Mouse (Mus musculus) ES-Bruce4 (cell line): Measurements from ENCODE around the gene Msi2. TPM values are rescaled to one million over a fixed set of nuclear protein-coding genes. Genes with fewer than 3 reads are reported as not detected.

Experiments used
- H3K27ac ChIP-seq: 2 replicates; pipeline ENCODE4 v1.5.1; 2012; ENCODE audit warnings: low read length, inconsistent platforms; ENCODE audit not compliant: insufficient read depth
- H3K27me3 ChIP-seq: 2 replicates; pipeline ENCODE4 v1.6.1; 2012; ENCODE audit warnings: mild to moderate bottlenecking, low read length, inconsistent platforms; ENCODE audit not compliant: control insufficient read depth, poor library complexity, insufficient read depth, severe bottlenecking
- H3K36me3 ChIP-seq: 2 replicates; pipeline ENCODE4 v1.6.1; 2012; ENCODE audit warnings: inconsistent platforms, mild to moderate bottlenecking, low read length, moderate library complexity; ENCODE audit not compliant: control insufficient read depth, poor library complexity, insufficient read depth, severe bottlenecking
- H3K4me1 ChIP-seq: one replicate; pipeline ENCODE4 v1.8.1; 2011; ENCODE audit warnings: low read length; ENCODE audit not compliant: control insufficient read depth, insufficient read depth
- H3K4me3 ChIP-seq: 2 replicates; pipeline ENCODE4 v1.5.1; 2011; ENCODE audit warnings: low read depth, mild to moderate bottlenecking, low read length
- H3K9ac ChIP-seq: 2 replicates; pipeline ENCODE4 v1.6.1; 2012; ENCODE audit warnings: low read depth, mild to moderate bottlenecking, inconsistent platforms; ENCODE audit not compliant: poor library complexity, severe bottlenecking
- H3K9me3 ChIP-seq: replicated peaks from 2 replicates; pipeline ENCODE4 v1.6.1; 2012; ENCODE audit warnings: mild to moderate bottlenecking, low read length, inconsistent platforms; ENCODE audit not compliant: control insufficient read depth, poor library complexity, insufficient read depth, severe bottlenecking
- CTCF ChIP-seq: IDR thresholded peaks from one replicate; pipeline ENCODE4 v1.8.1; 2011; ENCODE audit warnings: low read depth, low read length
- EP300 ChIP-seq: IDR thresholded peaks from 2 replicates; pipeline ENCODE4 v1.6.1; 2011; ENCODE audit warnings: low read depth, low read length; ENCODE audit not compliant: insufficient read depth
- POLR2A ChIP-seq: IDR thresholded peaks from one replicate; pipeline ENCODE4 v1.8.1; 2011; ENCODE audit warnings: low read length; ENCODE audit not compliant: insufficient read depth
- polyA plus RNA-seq: library from polyadenylated mRNA; stranded (reverse); fragments of >200 nt; gene quantifications from 2 replicates; pipeline ENCODE4 v1.2.4, GENCODE M21; 2011; ENCODE audit warnings: low read depth; ENCODE audit not compliant: missing spikeins, insufficient read depth, insufficient read length

Msi2 gene
- polyA plus RNA-seq, 1 experiment, result 110 TPM

DNA sequence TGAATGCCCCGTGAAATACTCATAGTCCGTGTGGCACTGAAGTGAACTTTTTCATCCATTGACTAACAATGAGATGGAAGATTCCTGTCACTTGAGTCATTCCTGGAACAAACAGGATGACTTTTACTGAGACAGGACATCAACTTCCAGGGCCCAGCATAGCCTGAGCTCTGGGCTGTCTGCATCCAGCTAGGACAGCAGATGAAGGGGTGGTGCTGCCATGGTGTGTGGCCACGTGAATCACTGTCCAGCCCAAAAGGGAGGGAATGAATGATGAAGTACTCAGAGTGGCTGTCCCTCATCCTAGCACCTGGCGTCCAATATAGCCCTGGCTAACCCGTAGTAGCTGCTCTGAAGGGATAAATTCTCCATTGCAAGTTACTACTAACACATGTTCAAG lies 222.6 kb downstream of the Msi2 start:
- no peak overlapping the region for H3K27ac ChIP-seq
- H3K27me3 ChIP-seq, result no peaks in the 10 kb centered on the region
- H3K4me1 ChIP-seq, result peaks cover 2% of the 10 kb centered on the region
- no peak overlapping the region for H3K4me3 ChIP-seq
- no peaks in the 10 kb centered on the region for H3K36me3 ChIP-seq
- H3K9me3 ChIP-seq, result no peaks in the 10 kb centered on the region
- TF ChIP-seq EP300, result no peak
- no peak for TF ChIP-seq CTCF
- TF ChIP-seq POLR2A, result no peak
- no peak overlapping the region for H3K9ac ChIP-seq

DNA sequence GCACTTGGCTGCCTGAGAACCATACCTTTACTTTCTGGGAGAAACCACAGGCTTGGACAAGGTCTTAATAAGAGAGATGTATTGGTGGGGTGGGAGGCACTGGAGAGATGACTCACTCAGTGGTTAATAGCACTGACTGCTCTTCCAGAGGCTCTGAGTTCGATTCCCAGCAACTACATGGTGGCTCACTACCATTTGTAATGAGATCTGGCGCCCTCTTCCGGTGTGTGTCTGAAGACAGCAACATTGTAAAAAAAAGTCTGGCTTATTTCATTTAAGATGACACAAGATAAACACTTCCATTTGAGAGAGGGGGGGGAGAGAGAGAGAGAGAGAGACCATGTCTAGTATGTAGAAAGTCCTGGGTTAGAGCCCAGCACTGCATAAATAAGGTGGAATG lies 223.3 kb downstream of the Msi2 start:
- H3K4me1 ChIP-seq, result peaks cover under 1% of the 10 kb centered on the region
- no peak overlapping the region for H3K9ac ChIP-seq
- TF ChIP-seq CTCF, result no peak
- TF ChIP-seq EP300, result no peak
- no peak for TF ChIP-seq POLR2A
- H3K9me3 ChIP-seq, result no peaks in the 10 kb centered on the region
- no peak overlapping the region for H3K27ac ChIP-seq
- no peaks in the 10 kb centered on the region for H3K27me3 ChIP-seq
- H3K36me3 ChIP-seq, result no peaks in the 10 kb centered on the region
- no peak overlapping the region for H3K4me3 ChIP-seq

DNA sequence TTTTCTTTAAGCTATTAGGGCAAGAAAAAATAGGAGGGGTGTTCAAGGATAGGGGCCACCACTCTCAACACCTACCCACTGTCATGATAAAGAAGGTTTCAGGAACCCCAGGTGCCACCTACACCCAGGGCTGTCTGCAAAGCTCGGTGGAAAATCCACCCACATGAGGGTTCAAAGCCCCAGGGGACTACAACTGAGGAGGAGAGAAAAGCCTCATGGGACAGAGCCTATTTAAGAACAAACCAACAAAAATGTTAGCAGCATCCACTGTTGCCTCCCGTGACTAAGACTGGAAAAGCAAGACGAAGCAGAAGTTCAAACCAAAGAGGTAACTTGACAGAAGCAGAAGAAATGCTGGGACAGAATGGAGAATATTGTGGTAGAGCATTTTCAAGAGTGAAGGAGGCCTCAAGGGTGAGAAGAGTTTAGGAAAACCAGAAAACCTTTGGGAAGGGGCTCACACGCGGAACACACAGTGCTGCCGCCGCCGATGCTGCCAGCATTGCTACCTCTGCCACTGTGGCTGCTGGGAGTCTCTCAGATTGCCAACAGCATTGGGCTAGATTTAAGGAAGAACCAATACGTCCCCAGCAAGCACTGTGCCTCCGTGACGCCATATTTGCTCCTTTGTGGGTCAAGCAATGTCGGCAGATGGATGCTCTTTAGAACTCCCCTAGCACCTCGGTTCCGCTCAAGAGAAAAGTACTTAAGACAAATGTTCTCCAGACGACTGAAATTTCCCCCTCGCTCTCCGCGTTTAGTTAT lies 224.3 kb downstream of the Msi2 start:
- Histone ChIP-seq H3K27ac (no peak overlapping the region), H3K4me1 (no peaks in the 10 kb centered on the region), H3K4me3 (no peak overlapping the region), H3K27me3 (no peaks in the 10 kb centered on the region), H3K36me3 (no peaks in the 10 kb centered on the region), H3K9ac (no peak overlapping the region), H3K9me3 (no peaks in the 10 kb centered on the region)
- no peak for TF ChIP-seq POLR2A
- TF ChIP-seq CTCF, result no peak
- TF ChIP-seq EP300, result no peak

DNA sequence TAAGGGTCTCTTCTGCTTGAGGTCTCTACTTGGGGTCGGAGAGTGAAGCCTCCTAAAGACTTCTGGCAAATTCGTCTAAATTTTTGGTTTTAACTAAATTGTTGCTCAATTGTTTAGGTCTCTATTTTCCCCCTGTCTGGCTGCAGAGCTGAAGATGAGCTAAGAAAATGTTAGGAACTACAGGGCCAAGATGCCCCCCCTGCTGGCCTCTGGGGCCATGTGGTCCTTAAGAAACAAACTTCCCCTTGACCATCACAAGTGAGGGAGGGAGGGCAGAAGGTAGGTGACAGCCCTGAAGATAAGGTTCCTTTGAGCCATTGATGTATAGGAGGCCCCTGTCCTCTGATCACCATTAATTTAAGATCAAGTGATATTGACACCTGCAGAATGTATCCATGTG lies 225.7 kb downstream of the Msi2 start:
- H3K9me3 ChIP-seq, result no peaks in the 10 kb centered on the region
- no peaks in the 10 kb centered on the region for H3K4me1 ChIP-seq

DNA sequence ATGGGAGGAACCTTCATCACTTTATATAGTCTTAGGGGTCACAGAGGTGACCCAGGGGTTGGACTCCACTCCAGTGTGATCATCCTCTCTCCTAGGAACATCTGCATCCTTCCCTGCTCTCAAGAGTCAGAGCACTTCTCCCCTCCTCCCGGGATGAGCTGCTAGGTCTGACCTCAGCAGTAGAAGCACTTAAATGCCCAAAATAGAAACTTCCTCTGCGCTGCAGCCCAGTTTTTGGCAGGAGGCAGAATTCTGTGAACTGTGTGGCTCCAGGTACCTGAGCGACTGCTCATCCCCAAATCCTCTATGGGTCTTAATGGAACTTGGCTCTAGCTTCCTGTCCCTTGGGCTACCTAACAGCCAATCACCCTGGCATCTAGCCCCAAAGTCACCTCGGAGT lies 228.3 kb downstream of the Msi2 start:
- Histone ChIP-seq H3K9me3 (no peaks in the 10 kb centered on the region), H3K27me3 (no peaks in the 10 kb centered on the region), H3K27ac (no peak overlapping the region), H3K4me3 (no peak overlapping the region), H3K4me1 (peaks cover 2% of the 10 kb centered on the region), H3K9ac (no peak overlapping the region), H3K36me3 (no peaks in the 10 kb centered on the region; the same call in 1 of the 2 replicates)
- TF ChIP-seq POLR2A, result no peak
- no peak for TF ChIP-seq EP300
- TF ChIP-seq CTCF, result no peak

More for the DNA sequence above, 225.7 kb downstream of the Msi2 start:
- Histone ChIP-seq H3K27ac (no peak overlapping the region), H3K27me3 (no peaks in the 10 kb centered on the region), H3K4me3 (no peak overlapping the region), H3K36me3 (no peaks in the 10 kb centered on the region; the same call in 1 of the 2 replicates), H3K9ac (no peak overlapping the region)
- TF ChIP-seq EP300 (no peak), POLR2A (no peak), CTCF (no peak)

DNA sequence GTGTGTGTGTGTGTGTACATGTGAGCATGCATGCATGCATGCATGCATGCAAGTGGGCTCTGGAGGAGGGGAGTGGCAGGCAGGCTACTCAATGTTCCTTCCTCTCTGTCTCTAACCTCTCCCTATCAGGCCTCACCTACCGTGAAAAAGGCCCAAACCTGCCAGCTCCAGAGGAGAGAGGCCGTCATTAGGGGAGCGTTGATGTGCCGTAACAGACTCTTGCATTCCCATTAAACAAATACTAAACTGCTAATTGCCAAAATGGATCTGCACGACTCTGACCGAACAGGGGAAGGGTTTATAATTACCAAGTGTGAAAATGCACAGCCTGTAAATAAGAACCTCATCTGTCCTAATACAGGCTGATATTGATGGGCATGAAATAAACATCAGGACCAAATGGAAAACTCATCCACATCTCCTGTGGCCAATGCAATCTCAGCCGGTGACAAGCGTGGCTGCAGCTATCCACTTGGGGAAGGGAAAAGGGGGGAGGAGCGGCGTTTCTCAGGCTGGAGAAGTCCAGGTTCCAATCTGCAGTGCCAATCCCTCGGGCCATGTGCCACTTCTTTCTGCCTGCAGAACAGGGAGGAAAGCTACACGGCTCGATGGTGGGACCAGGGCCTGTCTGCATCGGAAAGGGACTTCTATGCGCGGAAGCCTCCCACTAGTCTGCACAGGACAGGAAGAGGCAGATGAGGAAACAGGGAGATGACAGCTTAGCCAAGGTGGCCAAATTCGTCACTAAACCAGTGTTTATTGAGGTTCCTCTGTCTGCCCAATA lies 229.2 kb downstream of the Msi2 start:
- Histone ChIP-seq H3K36me3 (no peaks in the 10 kb centered on the region; the same call in 1 of the 2 replicates), H3K27me3 (no peaks in the 10 kb centered on the region), H3K9me3 (no peaks in the 10 kb centered on the region), H3K9ac (no peak overlapping the region), H3K4me1 (peaks cover 3% of the 10 kb centered on the region), H3K27ac (no peak overlapping the region), H3K4me3 (no peak overlapping the region)
- TF ChIP-seq EP300, result no peak
- no peak for TF ChIP-seq POLR2A
- TF ChIP-seq CTCF, result no peak
